Mouse (Mus musculus): ENCODE data around the gene Fam189a1. TPM values are rescaled to one million over a fixed set of nuclear protein-coding genes. Genes with fewer than 3 reads are reported as not detected.

Gene Fam189a1
- polyA plus RNA-seq, 1 experiment from 2014 or later, result 5.0 TPM

DNA sequence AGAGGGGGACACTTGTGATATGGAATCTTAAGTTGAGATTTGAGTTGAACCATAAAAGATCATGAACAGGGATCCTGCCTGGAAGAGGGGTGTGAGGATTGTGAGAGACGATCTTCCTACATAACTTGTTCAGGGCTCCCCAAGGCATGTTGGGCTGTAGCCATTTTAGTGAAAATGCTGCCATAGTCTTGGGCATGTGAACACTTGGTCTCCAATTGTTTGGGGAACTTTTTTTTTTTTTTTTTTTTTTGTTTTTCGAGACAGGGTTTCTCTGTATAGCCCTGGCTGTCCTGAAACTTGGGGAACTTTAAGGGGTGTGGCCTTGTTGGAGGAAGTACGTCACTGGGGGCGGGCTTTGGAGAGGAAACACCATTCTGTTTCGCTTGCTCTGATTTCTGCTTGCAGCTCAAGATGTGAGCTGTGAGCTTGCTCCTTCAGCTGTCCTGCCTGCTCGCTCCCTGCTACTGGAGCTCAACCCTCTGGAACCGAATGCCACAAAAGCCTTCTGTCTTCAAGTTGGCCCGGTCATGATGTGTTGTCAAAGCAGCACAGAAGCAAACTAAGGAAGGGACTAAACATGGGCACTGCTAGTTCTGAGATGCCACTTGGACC lies 385.5 kb downstream of the Fam189a1 start:
- Histone ChIP-seq H3K36me3 (no peaks in the 10 kb centered on the region), H3K27me3 (no peaks in the 10 kb centered on the region), H3K9me3 (no peaks in the 10 kb centered on the region), H3K4me1 (no peaks in the 10 kb centered on the region), H3K9ac (replicated peaks) (no peak overlapping the region), H3K4me2 (replicated peaks) (no peak overlapping the region), H3K4me3 (no peak overlapping the region), H3K27ac (replicated peaks) (no peak overlapping the region)
- no peak for ATAC-seq (replicated peaks)
- 74% methylated on average over 8 of the region's 8 CpGs for WGBS

DNA sequence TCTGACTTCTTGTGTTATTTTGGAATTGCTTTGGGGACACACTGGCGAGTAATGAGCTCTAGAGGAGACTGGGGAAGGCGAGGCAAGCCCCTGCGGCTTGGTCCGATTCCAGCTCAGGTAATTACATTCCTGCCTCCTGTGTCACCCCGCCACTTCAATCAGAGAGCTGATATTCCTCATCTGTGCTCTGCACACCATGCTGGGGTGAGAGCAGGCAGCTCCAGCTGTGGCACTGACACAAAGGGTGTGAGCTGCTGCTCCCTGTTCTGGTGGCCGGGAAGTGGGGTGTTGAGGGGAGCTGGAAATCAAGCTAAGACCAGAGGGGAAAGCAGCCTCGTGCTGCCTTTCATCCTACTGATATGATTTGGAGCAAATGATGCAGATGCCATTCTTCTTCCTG lies 386.6 kb downstream of the Fam189a1 start:
- no peaks in the 10 kb centered on the region for H3K36me3 ChIP-seq
- ATAC-seq (replicated peaks), result peak; percentile 21; the same call in 1 of the 2 replicates
- WGBS, result 60% methylated on average over 7 of the region's 7 CpGs
- no peak overlapping the region for H3K9ac ChIP-seq (replicated peaks)
- H3K4me1 ChIP-seq, result no peaks in the 10 kb centered on the region
- no peaks in the 10 kb centered on the region for H3K9me3 ChIP-seq
- H3K4me3 ChIP-seq, result no peak overlapping the region
- H3K27me3 ChIP-seq, result no peaks in the 10 kb centered on the region
- H3K4me2 ChIP-seq (replicated peaks), result no peak overlapping the region
- no peak overlapping the region for H3K27ac ChIP-seq (replicated peaks)

DNA sequence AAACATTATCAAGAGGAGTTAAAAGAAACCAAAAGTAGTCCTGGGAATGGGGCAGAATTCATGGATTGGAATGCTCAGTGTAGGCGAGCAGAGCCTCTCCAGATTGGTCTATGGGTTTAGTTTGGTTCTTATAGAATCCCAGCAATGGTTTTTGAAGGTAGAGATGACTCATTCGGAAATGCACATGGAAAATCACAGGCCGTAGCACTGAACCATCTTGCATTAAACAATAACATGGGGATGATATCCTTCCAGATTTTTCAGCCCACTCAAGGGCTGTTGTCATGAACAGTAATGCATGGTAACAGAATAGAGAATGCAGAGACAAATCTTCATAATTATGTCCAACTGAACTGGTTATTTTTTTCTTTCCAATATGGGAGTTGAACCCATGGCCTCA lies 390.8 kb downstream of the Fam189a1 start:
- 86% methylated on average over 3 of the region's 3 CpGs for WGBS
- Histone ChIP-seq H3K27ac (replicated peaks) (no peak overlapping the region), H3K9ac (replicated peaks) (no peak overlapping the region), H3K27me3 (no peaks in the 10 kb centered on the region), H3K36me3 (no peaks in the 10 kb centered on the region), H3K4me2 (replicated peaks) (no peak overlapping the region), H3K4me1 (no peaks in the 10 kb centered on the region), H3K4me3 (no peak overlapping the region), H3K9me3 (no peaks in the 10 kb centered on the region)
- ATAC-seq (replicated peaks), result no peak

DNA sequence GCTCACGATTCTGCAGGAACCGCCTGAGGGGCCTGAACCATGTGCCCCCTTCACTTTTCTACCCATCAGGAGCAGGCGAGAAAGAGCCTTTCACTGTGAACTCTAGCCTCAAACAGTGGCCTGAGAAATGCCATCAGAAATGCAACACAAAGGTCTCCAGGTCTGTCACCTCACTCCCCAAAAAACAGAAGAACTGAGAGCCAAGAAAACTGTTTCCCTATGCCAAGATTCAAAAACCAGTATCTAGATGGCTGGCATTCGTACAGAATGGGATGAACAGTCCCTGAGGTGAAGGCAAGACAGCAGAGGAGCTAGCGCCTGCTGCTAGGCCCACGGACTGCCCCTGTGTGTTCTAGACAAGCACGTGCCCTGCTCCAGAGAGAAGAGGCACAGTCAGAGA lies 401.2 kb downstream of the Fam189a1 start:
- H3K9ac ChIP-seq (replicated peaks), result no peak overlapping the region
- no peak overlapping the region for H3K4me3 ChIP-seq
- no peak overlapping the region for H3K4me2 ChIP-seq (replicated peaks)
- no peaks in the 10 kb centered on the region for H3K4me1 ChIP-seq
- H3K27ac ChIP-seq (replicated peaks), result no peak overlapping the region
- WGBS, result 90% methylated on average over 7 of the region's 7 CpGs
- ATAC-seq (replicated peaks), result no peak
- H3K9me3 ChIP-seq, result no peaks in the 10 kb centered on the region
- H3K27me3 ChIP-seq, result no peaks in the 10 kb centered on the region
- H3K36me3 ChIP-seq, result peaks cover 8% of the 10 kb centered on the region; the same call in 1 of the 2 replicates

DNA sequence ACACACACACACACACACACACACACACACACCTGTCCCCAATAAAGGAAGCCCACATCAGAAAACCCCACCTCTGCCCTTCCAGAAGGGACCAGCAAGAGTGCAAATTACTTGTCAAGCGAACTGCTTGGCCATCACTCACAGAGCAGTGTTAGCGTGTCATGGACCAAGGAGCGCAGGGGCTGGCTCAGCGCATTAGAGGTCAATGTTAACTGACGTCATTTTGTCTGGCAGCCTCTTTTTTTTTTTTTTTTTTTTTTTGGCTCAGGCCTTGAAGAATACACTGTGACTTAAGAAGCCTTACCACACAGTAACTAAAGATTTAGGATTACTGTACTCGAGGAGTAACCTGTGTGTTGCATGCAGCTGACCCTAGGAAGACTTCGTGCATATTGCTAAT lies 402.2 kb downstream of the Fam189a1 start:
- Histone ChIP-seq H3K4me2 (replicated peaks) (no peak overlapping the region), H3K9ac (replicated peaks) (no peak overlapping the region), H3K36me3 (peaks cover 8% of the 10 kb centered on the region; the same call in 1 of the 2 replicates), H3K4me1 (no peaks in the 10 kb centered on the region), H3K27ac (replicated peaks) (no peak overlapping the region), H3K27me3 (no peaks in the 10 kb centered on the region), H3K4me3 (no peak overlapping the region), H3K9me3 (no peaks in the 10 kb centered on the region)
- 86% methylated on average over 7 of the region's 7 CpGs for WGBS
- no peak for ATAC-seq (replicated peaks)

DNA sequence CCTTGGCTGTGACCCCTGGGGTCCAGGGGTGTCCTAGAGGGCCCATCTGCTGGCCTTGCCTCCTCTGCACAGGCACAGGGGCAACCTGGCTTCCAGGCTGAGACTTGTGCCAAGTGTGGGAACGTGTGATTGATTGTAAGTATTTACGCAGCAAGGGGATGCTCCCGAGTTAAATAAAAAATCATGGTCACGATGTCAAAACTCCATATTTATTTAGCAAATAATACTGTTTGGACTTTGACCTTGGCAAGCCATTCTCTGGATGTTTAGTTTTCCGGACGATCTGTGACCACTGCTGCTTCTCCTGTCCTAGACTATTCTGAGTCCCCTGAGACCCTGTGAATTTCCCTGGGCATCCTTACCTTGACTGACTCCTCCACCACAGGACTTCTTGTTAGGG lies 402.7 kb downstream of the Fam189a1 start:
- no peak for ATAC-seq (replicated peaks)
- H3K36me3 ChIP-seq, result peaks cover 8% of the 10 kb centered on the region; the same call in 1 of the 2 replicates
- H3K27ac ChIP-seq (replicated peaks), result no peak overlapping the region
- H3K4me3 ChIP-seq, result no peak overlapping the region
- no peak overlapping the region for H3K9ac ChIP-seq (replicated peaks)
- no peak overlapping the region for H3K4me2 ChIP-seq (replicated peaks)
- no peaks in the 10 kb centered on the region for H3K4me1 ChIP-seq
- H3K9me3 ChIP-seq, result no peaks in the 10 kb centered on the region
- H3K27me3 ChIP-seq, result no peaks in the 10 kb centered on the region
- 84% methylated on average over 6 of the region's 6 CpGs for WGBS

DNA sequence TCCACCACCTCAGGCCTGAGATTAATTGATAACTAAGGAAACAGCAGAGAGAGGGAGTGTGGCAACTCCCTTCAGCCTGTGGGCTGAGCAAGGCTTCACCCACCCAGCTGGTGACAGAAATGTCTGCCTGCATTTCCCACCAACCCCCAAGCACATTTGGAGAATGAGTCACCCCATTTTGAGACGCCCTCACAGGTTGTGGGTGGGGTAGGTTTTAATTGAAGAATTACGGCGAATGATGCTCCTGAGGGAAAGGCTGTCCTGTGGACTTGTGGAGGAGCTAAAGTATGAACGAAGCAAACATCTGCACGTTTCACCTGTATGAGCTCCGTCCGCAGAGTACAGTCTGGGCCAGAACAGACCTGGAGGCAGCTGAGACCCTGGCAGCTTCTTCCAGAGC lies 404.2 kb downstream of the Fam189a1 start:
- no peak overlapping the region for H3K27ac ChIP-seq (replicated peaks)
- no peaks in the 10 kb centered on the region for H3K9me3 ChIP-seq
- 97% methylated on average over 7 of the region's 7 CpGs for WGBS
- no peak for ATAC-seq (replicated peaks)
- no peaks in the 10 kb centered on the region for H3K27me3 ChIP-seq
- H3K4me1 ChIP-seq, result no peaks in the 10 kb centered on the region
- no peak overlapping the region for H3K4me3 ChIP-seq
- no peak overlapping the region for H3K9ac ChIP-seq (replicated peaks)
- peaks cover 20% of the 10 kb centered on the region for H3K36me3 ChIP-seq
- no peak overlapping the region for H3K4me2 ChIP-seq (replicated peaks)

DNA sequence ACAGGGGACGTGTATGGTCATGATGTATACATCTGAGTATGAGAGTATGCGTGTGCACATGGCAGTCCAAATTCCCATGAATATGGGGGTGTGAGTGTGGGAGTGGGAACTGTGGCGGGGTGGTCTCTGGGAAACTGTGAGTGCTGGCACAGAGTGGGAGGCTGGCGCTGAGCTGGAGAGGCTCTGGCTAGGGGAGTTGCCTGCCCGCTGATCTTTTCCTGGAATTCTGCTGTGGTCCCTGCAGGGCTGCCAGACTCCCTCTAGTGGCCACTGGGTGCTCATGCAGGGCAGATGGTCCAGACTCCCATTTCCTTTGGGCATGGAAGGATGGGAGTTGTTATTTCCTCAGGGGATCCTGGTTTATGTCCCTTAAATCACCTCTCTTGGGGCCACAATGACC lies 404.9 kb downstream of the Fam189a1 start:
- WGBS, result 26% methylated on average over 5 of the region's 5 CpGs
- peak; percentile 81 for ATAC-seq (replicated peaks)

DNA sequence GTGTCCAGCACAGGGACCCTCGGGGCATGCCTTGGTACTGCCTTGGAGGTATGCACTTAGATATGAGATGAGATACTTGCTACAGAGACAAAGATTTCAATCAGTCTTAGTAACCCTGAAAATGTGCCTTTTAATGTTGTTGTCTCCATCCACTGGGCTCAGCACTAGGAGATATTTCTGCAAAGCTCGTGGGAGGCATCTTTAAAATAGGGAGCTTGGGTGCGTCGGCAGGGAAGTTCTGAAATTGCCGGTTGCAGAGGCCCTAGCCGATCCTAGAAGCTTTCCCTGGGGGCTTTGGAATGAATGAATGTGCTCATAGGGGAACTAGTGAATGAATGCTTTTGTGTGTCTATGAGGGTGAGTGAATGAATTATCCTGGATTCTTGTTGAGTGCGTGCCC lies 412.8 kb downstream of the Fam189a1 start:
- WGBS, result 90% methylated on average over 7 of the region's 7 CpGs
- H3K27ac ChIP-seq (replicated peaks), result no peak overlapping the region
- peaks cover 8% of the 10 kb centered on the region for H3K4me1 ChIP-seq
- H3K9me3 ChIP-seq, result no peaks in the 10 kb centered on the region
- peaks cover 32% of the 10 kb centered on the region for H3K36me3 ChIP-seq
- H3K9ac ChIP-seq (replicated peaks), result no peak overlapping the region
- no peak overlapping the region for H3K4me3 ChIP-seq
- H3K27me3 ChIP-seq, result no peaks in the 10 kb centered on the region
- ATAC-seq (replicated peaks), result no peak
- H3K4me2 ChIP-seq (replicated peaks), result no peak overlapping the region

More for the DNA sequence above, 404.9 kb downstream of the Fam189a1 start:
- H3K4me3 ChIP-seq, result no peak overlapping the region
- H3K27ac ChIP-seq (replicated peaks), result no peak overlapping the region
- no peaks in the 10 kb centered on the region for H3K27me3 ChIP-seq
- H3K36me3 ChIP-seq, result peaks cover 23% of the 10 kb centered on the region
- H3K4me1 ChIP-seq, result no peaks in the 10 kb centered on the region
- H3K4me2 ChIP-seq (replicated peaks), result no peak overlapping the region
- H3K9ac ChIP-seq (replicated peaks), result no peak overlapping the region
- H3K9me3 ChIP-seq, result no peaks in the 10 kb centered on the region

DNA sequence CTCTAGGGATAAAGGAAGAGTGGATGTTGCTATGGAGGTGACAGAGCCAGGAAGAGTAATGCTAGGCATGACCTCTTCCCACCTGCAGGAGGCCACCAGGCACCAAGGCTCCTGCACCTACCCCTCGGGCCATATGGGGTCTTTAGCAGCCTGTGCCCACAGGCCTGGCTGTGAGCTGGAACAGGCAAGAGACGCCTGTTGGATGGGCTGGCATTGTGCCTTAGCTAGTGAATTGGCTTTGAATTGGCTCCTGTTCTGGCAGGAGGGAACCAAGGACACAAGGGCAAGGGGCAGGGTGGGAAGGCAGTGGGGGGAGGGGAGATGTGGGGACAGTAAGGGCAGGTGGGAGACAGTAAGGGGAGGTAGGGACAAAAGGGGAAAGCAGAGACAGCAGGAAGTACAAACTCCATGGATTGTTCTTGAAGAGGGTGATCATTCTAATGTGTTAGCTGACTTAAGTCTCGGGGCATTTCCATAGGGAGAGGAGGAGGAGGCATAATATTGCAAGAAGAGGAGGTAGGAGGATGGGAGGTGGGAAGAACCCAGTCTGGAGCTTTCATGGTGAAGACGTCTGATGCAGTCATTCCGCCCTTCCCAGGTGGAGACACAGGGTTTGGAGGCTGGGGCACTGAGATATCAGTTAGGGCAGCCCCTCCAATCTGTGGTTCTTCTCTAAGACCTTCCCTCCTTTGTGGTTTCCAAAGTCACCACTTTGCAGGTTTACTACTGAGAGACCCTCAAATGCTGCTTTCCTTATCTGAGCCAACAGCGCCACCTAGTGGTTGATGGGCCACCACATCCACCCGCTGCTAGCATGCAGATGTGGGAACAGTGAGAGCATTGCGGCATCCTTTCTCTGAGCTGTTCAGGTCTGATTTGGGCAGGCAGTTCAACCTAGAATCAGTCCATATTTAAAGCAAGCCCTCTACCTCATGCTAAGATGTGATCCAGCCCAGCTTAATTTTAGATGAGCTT lies 414.8 kb downstream of the Fam189a1 start:
- Histone ChIP-seq H3K9me3 (no peaks in the 10 kb centered on the region), H3K4me1 (peaks cover 13% of the 10 kb centered on the region), H3K4me3 (no peak overlapping the region), H3K27ac (replicated peaks) (peak overlapping the region; percentile 49), H3K9ac (replicated peaks) (no peak overlapping the region), H3K36me3 (peaks cover 24% of the 10 kb centered on the region), H3K4me2 (replicated peaks) (no peak overlapping the region), H3K27me3 (no peaks in the 10 kb centered on the region)
- WGBS, result 22% methylated on average over 8 of the region's 8 CpGs
- ATAC-seq (replicated peaks), result peak; percentile 92

DNA sequence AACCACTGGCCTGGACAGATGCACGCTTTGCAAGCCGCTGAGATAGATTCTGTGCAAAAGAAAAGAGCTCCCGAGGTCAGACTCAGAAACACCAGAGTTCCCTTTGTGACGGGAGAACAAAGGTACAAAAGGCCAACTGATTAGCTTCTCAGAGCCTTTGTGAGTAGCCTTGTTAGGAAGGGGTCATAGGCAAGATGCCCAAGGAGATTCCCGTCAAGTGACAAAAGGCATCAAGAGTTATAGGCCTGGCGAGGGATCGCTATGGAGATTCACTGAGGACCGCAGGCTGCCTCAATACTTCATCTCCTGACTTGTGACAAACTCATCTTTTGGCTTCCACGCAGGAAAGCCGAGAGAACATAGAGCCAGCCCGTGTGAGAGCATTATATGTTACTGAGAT lies 417.2 kb downstream of the Fam189a1 start:
- 10% methylated on average over 11 of the region's 11 CpGs for WGBS
- no peaks in the 10 kb centered on the region for H3K27me3 ChIP-seq
- no peak overlapping the region for H3K4me2 ChIP-seq (replicated peaks)
- no peak overlapping the region for H3K9ac ChIP-seq (replicated peaks)
- H3K4me1 ChIP-seq, result peaks cover 13% of the 10 kb centered on the region
- no peaks in the 10 kb centered on the region for H3K9me3 ChIP-seq
- peaks cover 15% of the 10 kb centered on the region for H3K36me3 ChIP-seq
- no peak overlapping the region for H3K27ac ChIP-seq (replicated peaks)
- ATAC-seq (replicated peaks), result no peak
- no peak overlapping the region for H3K4me3 ChIP-seq

DNA sequence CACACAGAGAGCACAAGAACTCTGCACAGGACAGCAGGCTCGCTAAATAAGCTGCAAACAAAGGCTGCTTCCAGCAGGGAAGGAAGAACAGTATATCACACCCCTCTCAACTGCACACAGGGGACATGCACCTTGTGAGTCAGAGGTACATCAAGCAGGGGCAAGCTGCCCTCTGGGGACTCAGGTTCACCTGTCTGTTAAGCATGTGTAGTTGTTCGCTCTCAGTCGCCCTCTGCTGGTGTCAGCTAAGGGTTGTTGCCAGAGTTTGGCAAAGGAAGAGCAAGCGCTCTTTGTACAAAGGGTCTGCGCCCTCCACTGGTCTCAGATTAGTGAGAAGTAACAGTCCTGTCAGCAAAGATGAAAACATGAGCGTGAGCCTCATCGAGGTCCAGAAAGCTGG lies 426.6 kb downstream of the Fam189a1 start:
- Histone ChIP-seq H3K4me2 (replicated peaks) (no peak overlapping the region), H3K9ac (replicated peaks) (no peak overlapping the region), H3K36me3 (no peaks in the 10 kb centered on the region), H3K4me3 (no peak overlapping the region), H3K4me1 (peaks cover 22% of the 10 kb centered on the region), H3K9me3 (no peaks in the 10 kb centered on the region), H3K27ac (replicated peaks) (peak overlapping the region; percentile 29), H3K27me3 (no peaks in the 10 kb centered on the region)
- 14% methylated on average over 7 of the region's 7 CpGs for WGBS
- ATAC-seq (replicated peaks), result peak; percentile 53

All from forebrain, embryonic 15.5 days (tissue).